Mouse (Mus musculus): Measurements from ENCODE around the gene Slc25a22. TPM values are rescaled to one million over a fixed set of nuclear protein-coding genes. Genes with fewer than 3 reads are reported as not detected.

The Slc25a22 gene
- polyA plus RNA-seq, 1 experiment from 2014 or later: 35.3 TPM

DNA sequence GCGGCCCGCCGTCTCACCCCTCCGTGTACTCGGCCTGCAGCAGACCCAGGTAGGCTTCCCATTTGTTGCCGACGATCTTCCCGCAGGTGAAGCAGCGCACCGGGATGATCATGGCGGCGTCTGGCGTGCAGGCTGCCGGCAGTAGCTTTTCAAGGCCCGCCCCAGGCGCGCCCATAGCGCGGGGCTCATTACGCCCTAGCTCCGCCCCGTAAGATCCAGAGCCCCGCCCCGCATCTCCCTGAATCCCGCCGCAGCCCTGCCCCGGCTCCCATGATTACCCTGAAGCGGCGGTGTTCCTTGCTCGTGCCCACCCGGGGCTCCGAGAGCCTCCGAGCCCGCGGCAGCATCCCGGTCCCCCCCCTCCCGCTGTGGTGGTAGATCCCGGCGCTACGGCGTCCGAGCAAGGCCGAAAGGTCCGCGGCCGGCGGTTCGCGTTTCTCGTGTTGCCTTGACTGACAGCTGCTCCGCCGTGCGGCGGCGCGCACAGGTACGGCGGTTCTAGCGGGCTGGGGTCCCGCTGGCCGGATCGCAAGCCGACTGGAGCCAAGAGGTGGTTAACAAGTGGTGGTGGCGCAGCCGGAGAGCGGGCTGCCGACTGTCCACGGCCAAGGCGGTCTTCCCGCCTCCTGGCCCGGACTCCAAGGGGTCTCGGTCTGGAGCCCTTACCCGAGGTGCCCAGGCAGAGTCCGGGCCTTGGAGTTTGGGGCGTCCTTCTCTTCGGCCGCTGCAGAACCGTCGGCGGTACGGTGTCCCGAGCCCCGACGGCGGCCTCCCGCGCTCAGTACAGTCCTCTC lies 37.5 kb upstream of the Slc25a22 start, which contains the start of the genes Polr2l and Tspan4:
Gene Polr2l (minus strand): TSS at position 122 of the 794 bp plus-strand sequence.
Gene Tspan4 (plus strand): TSS at position 230 of the 794 bp plus-strand sequence.
- Histone ChIP-seq H3K9ac (ENCODE audit: low read length) (peak within 1 kb of the TSS; percentile 86), H3K4me1 (replicated peaks; ENCODE audit: control insufficient read depth, insufficient read depth, low read length) (peaks cover 31% of the 10 kb centered on the region), H3K4me3 (ENCODE audit: low read depth, low read length) (peak within 1 kb of the TSS; percentile 88), H3K27me3 (replicated peaks; ENCODE audit: control insufficient read depth, insufficient read depth, low read length) (no peaks in the 10 kb centered on the region), H3K4me2 (ENCODE audit: low read length) (peak within 1 kb of the TSS; percentile 97), H3K9me3 (ENCODE audit: control insufficient read depth, low read length) (no peaks in the 10 kb centered on the region), H3K27ac (ENCODE audit: low read depth) (peak within 1 kb of the TSS; percentile 95), H3K36me3 (ENCODE audit: control insufficient read depth, insufficient read depth, low read length) (peaks cover 25% of the 10 kb centered on the region)
- under 1% methylated on average over 84 of the region's 87 CpGs for WGBS
- peak; percentile 63 for ATAC-seq (replicated peaks; ENCODE audit: low FRiP score, low TSS enrichment, low read depth)
- DNase-seq (ENCODE audit: low spot score): peak; percentile 96

DNA sequence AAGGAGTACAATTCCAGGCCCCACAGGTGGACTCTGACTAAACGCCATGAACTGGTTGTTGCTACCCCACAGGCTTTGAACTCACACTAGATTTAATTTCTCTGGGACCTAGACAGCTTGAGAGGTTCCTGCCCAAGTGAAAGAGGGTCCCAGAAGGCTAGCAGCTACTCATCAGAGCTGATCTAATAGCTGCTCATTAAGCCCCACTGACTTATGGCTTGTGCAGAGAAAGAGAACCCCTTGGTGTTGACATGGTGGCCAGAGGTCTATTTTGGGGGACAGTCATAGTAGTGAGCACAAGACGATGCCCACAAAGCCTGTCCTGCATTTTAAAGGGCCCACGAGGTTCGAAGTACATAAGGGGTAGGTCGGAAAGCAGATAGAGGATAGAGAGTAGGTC lies 36.5 kb upstream of the Slc25a22 start:
- H3K9ac ChIP-seq (ENCODE audit: low read length): peak overlapping the region; percentile 86
- no peaks in the 10 kb centered on the region for H3K9me3 ChIP-seq (ENCODE audit: control insufficient read depth, low read length)
- peak overlapping the region; percentile 88 for H3K4me3 ChIP-seq (ENCODE audit: low read depth, low read length)
- DNase-seq (ENCODE audit: low spot score): no peak
- ATAC-seq (replicated peaks; ENCODE audit: low FRiP score, low TSS enrichment, low read depth): no peak
- 6% methylated on average over 5 of the region's 5 CpGs for WGBS
- H3K36me3 ChIP-seq (ENCODE audit: control insufficient read depth, insufficient read depth, low read length): peaks cover 32% of the 10 kb centered on the region
- H3K4me1 ChIP-seq (replicated peaks; ENCODE audit: control insufficient read depth, insufficient read depth, low read length): peaks cover 37% of the 10 kb centered on the region
- H3K27me3 ChIP-seq (replicated peaks; ENCODE audit: control insufficient read depth, insufficient read depth, low read length): no peaks in the 10 kb centered on the region
- no peak overlapping the region for H3K27ac ChIP-seq (ENCODE audit: low read depth)
- H3K4me2 ChIP-seq (ENCODE audit: low read length): peak overlapping the region; percentile 97

DNA sequence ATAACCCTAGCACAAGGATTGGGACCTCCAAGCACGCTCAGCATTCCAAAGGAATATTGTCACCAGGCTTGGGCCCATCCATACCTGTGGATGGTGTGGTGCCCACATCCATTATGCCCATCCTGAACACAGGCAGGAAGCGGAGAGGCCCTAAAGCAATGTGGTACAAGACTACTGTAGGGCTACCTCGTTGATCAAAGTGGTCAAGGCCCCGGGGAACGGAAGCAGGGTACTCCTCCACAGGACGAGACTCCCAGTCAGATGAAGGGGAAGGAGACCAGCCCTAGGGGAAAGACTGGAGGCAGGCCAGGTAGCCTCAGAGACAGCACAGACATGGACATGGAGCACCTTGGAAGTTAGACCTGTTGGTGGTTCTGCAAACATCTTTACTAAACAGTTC lies 35.1 kb upstream of the Slc25a22 start:
- Histone ChIP-seq H3K27me3 (replicated peaks; ENCODE audit: control insufficient read depth, insufficient read depth, low read length) (no peaks in the 10 kb centered on the region), H3K9ac (ENCODE audit: low read length) (no peak overlapping the region), H3K27ac (ENCODE audit: low read depth) (no peak overlapping the region), H3K4me2 (ENCODE audit: low read length) (no peak overlapping the region), H3K9me3 (ENCODE audit: control insufficient read depth, low read length) (no peaks in the 10 kb centered on the region), H3K4me3 (ENCODE audit: low read depth, low read length) (no peak overlapping the region), H3K36me3 (ENCODE audit: control insufficient read depth, insufficient read depth, low read length) (peaks cover 32% of the 10 kb centered on the region), H3K4me1 (replicated peaks; ENCODE audit: control insufficient read depth, insufficient read depth, low read length) (peaks cover 42% of the 10 kb centered on the region)
- DNase-seq (ENCODE audit: low spot score) (no peak), ATAC-seq (replicated peaks; ENCODE audit: low FRiP score, low TSS enrichment, low read depth) (no peak)
- 78% methylated on average over 6 of the region's 6 CpGs for WGBS

DNA sequence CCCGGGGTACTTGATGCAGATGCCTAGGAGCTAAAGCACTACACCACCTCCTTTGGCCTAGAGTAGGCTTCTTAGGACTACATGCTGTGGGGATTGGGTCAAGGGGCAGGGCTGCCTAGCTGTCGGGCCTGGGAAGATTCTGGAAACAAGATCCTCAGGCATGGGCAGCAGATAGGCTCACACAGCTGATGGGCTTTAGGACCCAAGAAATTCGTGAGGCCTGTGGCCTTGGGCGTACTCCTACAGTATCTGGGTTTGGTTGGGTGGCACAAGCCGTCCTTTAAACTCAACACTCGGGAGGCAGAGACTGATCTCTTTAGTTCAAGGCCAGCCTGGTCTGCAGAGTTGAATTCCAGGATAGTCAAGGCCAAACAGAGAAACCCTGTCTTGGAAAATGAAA lies 34.5 kb upstream of the Slc25a22 start:
- Histone ChIP-seq H3K27me3 (replicated peaks; ENCODE audit: control insufficient read depth, insufficient read depth, low read length) (no peaks in the 10 kb centered on the region), H3K4me2 (ENCODE audit: low read length) (no peak overlapping the region), H3K4me3 (ENCODE audit: low read depth, low read length) (no peak overlapping the region), H3K9ac (ENCODE audit: low read length) (no peak overlapping the region), H3K27ac (ENCODE audit: low read depth) (no peak overlapping the region), H3K36me3 (ENCODE audit: control insufficient read depth, insufficient read depth, low read length) (peaks cover 32% of the 10 kb centered on the region), H3K9me3 (ENCODE audit: control insufficient read depth, low read length) (no peaks in the 10 kb centered on the region), H3K4me1 (replicated peaks; ENCODE audit: control insufficient read depth, insufficient read depth, low read length) (peaks cover 38% of the 10 kb centered on the region)
- DNase-seq (ENCODE audit: low spot score): no peak
- no peak for ATAC-seq (replicated peaks; ENCODE audit: low FRiP score, low TSS enrichment, low read depth)
- 72% methylated on average over 6 of the region's 6 CpGs for WGBS

DNA sequence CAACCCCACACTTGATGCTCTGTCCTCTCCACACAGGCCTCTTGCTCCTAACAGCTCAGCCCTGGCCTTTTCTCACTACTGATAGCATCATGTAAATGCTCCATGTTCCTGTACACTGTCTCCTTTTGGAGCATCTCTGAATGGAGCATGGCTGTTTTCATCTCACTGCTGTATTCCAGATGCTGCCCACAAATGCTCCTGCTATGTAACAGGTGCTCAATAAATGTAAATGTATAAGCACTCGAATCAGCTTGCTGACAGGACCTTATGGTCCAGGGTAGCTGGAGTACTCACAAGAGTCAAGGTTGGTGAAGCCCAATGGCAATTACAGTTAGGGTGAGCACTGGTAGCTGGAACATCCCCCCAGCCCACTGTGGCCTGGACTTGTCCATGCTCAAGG lies 33.5 kb upstream of the Slc25a22 start:
- Histone ChIP-seq H3K4me1 (replicated peaks; ENCODE audit: control insufficient read depth, insufficient read depth, low read length) (peaks cover 39% of the 10 kb centered on the region), H3K9me3 (ENCODE audit: control insufficient read depth, low read length) (no peaks in the 10 kb centered on the region), H3K36me3 (ENCODE audit: control insufficient read depth, insufficient read depth, low read length) (peaks cover 32% of the 10 kb centered on the region), H3K27me3 (replicated peaks; ENCODE audit: control insufficient read depth, insufficient read depth, low read length) (no peaks in the 10 kb centered on the region), H3K27ac (ENCODE audit: low read depth) (no peak overlapping the region), H3K4me3 (ENCODE audit: low read depth, low read length) (no peak overlapping the region), H3K9ac (ENCODE audit: low read length) (no peak overlapping the region), H3K4me2 (ENCODE audit: low read length) (no peak overlapping the region)
- DNase-seq (ENCODE audit: low spot score) (no peak), ATAC-seq (replicated peaks; ENCODE audit: low FRiP score, low TSS enrichment, low read depth) (no peak)
- WGBS: 90% methylated on average over 1 of the region's 1 CpGs

DNA sequence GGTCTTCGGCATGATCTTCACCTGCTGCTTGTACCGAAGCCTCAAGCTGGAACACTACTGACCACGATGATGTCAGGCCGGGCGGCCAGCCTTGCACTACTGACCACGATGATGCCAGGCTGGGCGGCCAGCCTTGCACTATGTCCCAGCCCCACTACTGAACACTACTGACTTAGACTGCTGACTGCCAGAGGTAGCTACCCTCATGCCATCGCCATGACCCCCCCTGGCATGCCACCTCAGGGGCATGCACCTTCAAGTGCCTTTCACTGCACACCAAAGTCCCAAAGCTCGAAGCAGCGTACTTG lies 32.9 kb upstream of the Slc25a22 start:
- peaks cover 32% of the 10 kb centered on the region for H3K36me3 ChIP-seq (ENCODE audit: control insufficient read depth, insufficient read depth, low read length)
- 90% methylated on average over 10 of the region's 10 CpGs for WGBS
- no peak for DNase-seq (ENCODE audit: low spot score)
- no peak overlapping the region for H3K9ac ChIP-seq (ENCODE audit: low read length)
- no peak overlapping the region for H3K4me2 ChIP-seq (ENCODE audit: low read length)
- peaks cover 5% of the 10 kb centered on the region for H3K27me3 ChIP-seq (replicated peaks; ENCODE audit: control insufficient read depth, insufficient read depth, low read length)
- ATAC-seq (replicated peaks; ENCODE audit: low FRiP score, low TSS enrichment, low read depth): no peak
- H3K9me3 ChIP-seq (ENCODE audit: control insufficient read depth, low read length): no peaks in the 10 kb centered on the region
- peaks cover 33% of the 10 kb centered on the region for H3K4me1 ChIP-seq (replicated peaks; ENCODE audit: control insufficient read depth, insufficient read depth, low read length)
- no peak overlapping the region for H3K4me3 ChIP-seq (ENCODE audit: low read depth, low read length)
- no peak overlapping the region for H3K27ac ChIP-seq (ENCODE audit: low read depth)

DNA sequence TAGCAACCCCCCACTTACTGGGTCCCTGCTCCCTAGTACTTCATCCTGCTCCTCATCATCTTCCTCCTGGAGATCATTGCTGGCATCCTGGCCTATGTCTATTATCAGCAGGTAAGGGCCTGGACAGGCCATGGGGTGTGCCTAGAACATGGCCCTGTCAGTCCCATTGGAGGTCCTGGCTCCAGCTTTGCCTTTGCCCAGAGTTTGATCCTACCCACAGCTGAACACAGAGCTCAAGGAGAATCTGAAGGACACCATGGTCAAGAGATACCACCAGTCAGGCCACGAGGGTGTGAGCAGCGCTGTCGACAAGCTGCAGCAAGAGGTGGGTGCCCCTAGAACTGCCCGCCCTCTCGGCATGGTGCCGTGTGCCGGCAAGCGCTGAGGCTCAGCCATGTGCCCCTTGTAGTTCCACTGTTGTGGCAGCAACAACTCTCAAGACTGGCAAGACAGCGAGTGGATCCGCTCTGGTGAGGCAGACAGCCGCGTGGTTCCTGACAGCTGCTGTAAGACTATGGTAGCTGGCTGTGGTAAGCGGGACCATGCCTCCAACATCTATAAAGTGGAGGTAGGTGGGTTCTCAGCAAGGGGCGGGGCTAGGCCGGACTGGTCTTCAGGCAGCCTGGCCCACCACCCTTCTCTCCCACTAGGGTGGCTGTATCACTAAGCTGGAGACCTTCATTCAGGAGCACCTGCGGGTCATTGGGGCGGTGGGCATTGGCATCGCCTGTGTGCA lies 32.4 kb upstream of the Slc25a22 start:
- ATAC-seq (replicated peaks; ENCODE audit: low FRiP score, low TSS enrichment, low read depth) (no peak), DNase-seq (ENCODE audit: low spot score) (no peak)
- no peak overlapping the region for H3K27ac ChIP-seq (ENCODE audit: low read depth)
- no peak overlapping the region for H3K9ac ChIP-seq (ENCODE audit: low read length)
- WGBS: 88% methylated on average over 18 of the region's 18 CpGs
- H3K4me1 ChIP-seq (replicated peaks; ENCODE audit: control insufficient read depth, insufficient read depth, low read length): peaks cover 35% of the 10 kb centered on the region
- H3K27me3 ChIP-seq (replicated peaks; ENCODE audit: control insufficient read depth, insufficient read depth, low read length): peaks cover 9% of the 10 kb centered on the region
- H3K4me3 ChIP-seq (ENCODE audit: low read depth, low read length): no peak overlapping the region
- no peak overlapping the region for H3K4me2 ChIP-seq (ENCODE audit: low read length)
- no peaks in the 10 kb centered on the region for H3K9me3 ChIP-seq (ENCODE audit: control insufficient read depth, low read length)
- peaks cover 32% of the 10 kb centered on the region for H3K36me3 ChIP-seq (ENCODE audit: control insufficient read depth, insufficient read depth, low read length)

DNA sequence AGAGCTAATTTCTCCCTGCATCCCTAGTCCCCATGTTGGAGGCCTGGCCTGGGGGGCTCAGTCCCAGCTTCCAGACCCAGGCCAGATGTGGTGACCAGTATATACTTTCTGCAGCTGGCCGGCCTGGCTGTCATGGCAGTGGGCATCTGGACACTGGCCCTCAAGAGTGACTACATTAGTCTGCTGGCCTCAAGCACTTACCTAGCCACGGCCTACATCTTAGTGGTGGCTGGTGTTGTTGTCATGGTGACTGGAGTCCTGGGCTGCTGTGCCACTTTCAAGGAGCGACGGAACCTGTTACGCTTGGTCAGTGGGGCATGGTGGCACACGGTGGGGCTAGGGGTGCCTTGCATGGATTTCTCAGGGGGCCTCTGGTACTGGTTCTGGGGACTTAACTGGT lies 31.7 kb upstream of the Slc25a22 start:
- H3K9ac ChIP-seq (ENCODE audit: low read length): peak overlapping the region; percentile 29
- H3K27me3 ChIP-seq (replicated peaks; ENCODE audit: control insufficient read depth, insufficient read depth, low read length): peaks cover 14% of the 10 kb centered on the region
- no peak for ATAC-seq (replicated peaks; ENCODE audit: low FRiP score, low TSS enrichment, low read depth)
- peak overlapping the region; percentile 80 for H3K27ac ChIP-seq (ENCODE audit: low read depth)
- H3K9me3 ChIP-seq (ENCODE audit: control insufficient read depth, low read length): no peaks in the 10 kb centered on the region
- H3K4me1 ChIP-seq (replicated peaks; ENCODE audit: control insufficient read depth, insufficient read depth, low read length): peaks cover 41% of the 10 kb centered on the region
- peaks cover 32% of the 10 kb centered on the region for H3K36me3 ChIP-seq (ENCODE audit: control insufficient read depth, insufficient read depth, low read length)
- H3K4me2 ChIP-seq (ENCODE audit: low read length): peak overlapping the region; percentile 91
- H3K4me3 ChIP-seq (ENCODE audit: low read depth, low read length): no peak overlapping the region
- WGBS: 87% methylated on average over 6 of the region's 6 CpGs
- DNase-seq (ENCODE audit: low spot score): no peak

Measured in intestine, embryonic 14.5 days (tissue).